Mouse (Mus musculus) midbrain, postnatal 0 days (tissue): ENCODE measurements around the gene Ddx19a. TPM values are rescaled to one million over a fixed set of nuclear protein-coding genes. Genes with fewer than 3 reads are reported as not detected.
A peak's percentile ranks its signal among the peaks of the same experiment; 100 is the strongest.

Source experiments
- ATAC-seq: fragments of 200-750 bp; cut with Nextera tagmentation; 2 replicates; pipeline ENCODE4 v1.8.0; 2017; ENCODE audit warnings: moderate number of reproducible peaks, mild to moderate bottlenecking, moderate TSS enrichment, moderate library complexity; ENCODE audit not compliant: low FRiP score
- DNase-seq: peaks from one replicate; pipeline ENCODE4 v3.0.0-alpha.2; 2015; ENCODE audit warnings: low spot score
- H3K27ac ChIP-seq: fragments of 300-500 bp; sonication (generic); 2 replicates; pipeline ENCODE4 v1.5.1; 2014; ENCODE audit warnings: low read depth, mild to moderate bottlenecking, low read length, mixed read lengths
- H3K27me3 ChIP-seq: fragments of 300-500 bp; sonication (generic); 2 replicates; pipeline ENCODE4 v1.6.1; 2014; ENCODE audit warnings: low read length, control low read depth, mixed read lengths; ENCODE audit not compliant: insufficient read depth
- H3K36me3 ChIP-seq: fragments of 300-500 bp; sonication (generic); 2 replicates; pipeline ENCODE4 v1.6.1; 2014; ENCODE audit warnings: low read length, control low read depth, mixed read lengths; ENCODE audit not compliant: insufficient read depth
- H3K4me1 ChIP-seq: fragments of 300-500 bp; sonication (generic); 2 replicates; pipeline ENCODE4 v1.6.1; 2014; ENCODE audit warnings: mild to moderate bottlenecking, control low read depth, antibody characterized with exemption, low read length, mixed read lengths; ENCODE audit not compliant: insufficient read depth
- H3K4me2 ChIP-seq: fragments of 300-500 bp; sonication (generic); 2 replicates; pipeline ENCODE4 v1.6.1; 2014; ENCODE audit warnings: low read depth, mild to moderate bottlenecking, low read length, mixed read lengths; ENCODE audit not compliant: poor library complexity, severe bottlenecking
- H3K4me3 ChIP-seq: fragments of 300-500 bp; sonication (generic); 2 replicates; pipeline ENCODE4 v1.5.1; 2014; ENCODE audit warnings: low read depth, mild to moderate bottlenecking, low read length, moderate library complexity
- H3K9ac ChIP-seq: fragments of 300-500 bp; sonication (generic); replicated peaks from 2 replicates; pipeline ENCODE4 v1.6.1; 2014; ENCODE audit warnings: mild to moderate bottlenecking, low read length, moderate library complexity, mixed read lengths; ENCODE audit not compliant: poor library complexity, severe bottlenecking
- H3K9me3 ChIP-seq: fragments of 300-500 bp; sonication (generic); 2 replicates; pipeline ENCODE4 v1.6.1; 2016; ENCODE audit warnings: low read length, control low read depth
- CTCF ChIP-seq: IDR thresholded peaks from 2 replicates; pipeline ENCODE4 v1.5.1; 2016; ENCODE audit warnings: antibody characterized with exemption, mild to moderate bottlenecking
- WGBS: fragments of 180-500 bp; shearing (Covaris S2); extraction: QIAGEN DNeasy Blood & Tissue Kit; methylation state at CpG from one replicate; pipeline ENCODE4 v1.1.7; 2014; 5-methylcytosine and 5-hydroxymethylcytosine counted together
- polyA plus RNA-seq: library from polyadenylated mRNA; unstranded; fragments of >200 nt; fragmentation: Nextera tagmentation; extraction: Ambion mirVana; gene quantifications from 2 replicates; pipeline ENCODE4 v1.2.1, GENCODE M21; 2015
- total RNA-seq: library from RNA; depleted of rRNA; stranded (reverse); fragments of >200 nt; gene quantifications from 2 replicates; pipeline ENCODE4 v1.2.3, GENCODE M21; 2014; rRNA removed

The Ddx19a gene
- total RNA-seq (31.6 and 32.5 TPM in 2 replicates), polyA plus RNA-seq (12.3 and 13.4 TPM in 2 replicates)

DNA sequence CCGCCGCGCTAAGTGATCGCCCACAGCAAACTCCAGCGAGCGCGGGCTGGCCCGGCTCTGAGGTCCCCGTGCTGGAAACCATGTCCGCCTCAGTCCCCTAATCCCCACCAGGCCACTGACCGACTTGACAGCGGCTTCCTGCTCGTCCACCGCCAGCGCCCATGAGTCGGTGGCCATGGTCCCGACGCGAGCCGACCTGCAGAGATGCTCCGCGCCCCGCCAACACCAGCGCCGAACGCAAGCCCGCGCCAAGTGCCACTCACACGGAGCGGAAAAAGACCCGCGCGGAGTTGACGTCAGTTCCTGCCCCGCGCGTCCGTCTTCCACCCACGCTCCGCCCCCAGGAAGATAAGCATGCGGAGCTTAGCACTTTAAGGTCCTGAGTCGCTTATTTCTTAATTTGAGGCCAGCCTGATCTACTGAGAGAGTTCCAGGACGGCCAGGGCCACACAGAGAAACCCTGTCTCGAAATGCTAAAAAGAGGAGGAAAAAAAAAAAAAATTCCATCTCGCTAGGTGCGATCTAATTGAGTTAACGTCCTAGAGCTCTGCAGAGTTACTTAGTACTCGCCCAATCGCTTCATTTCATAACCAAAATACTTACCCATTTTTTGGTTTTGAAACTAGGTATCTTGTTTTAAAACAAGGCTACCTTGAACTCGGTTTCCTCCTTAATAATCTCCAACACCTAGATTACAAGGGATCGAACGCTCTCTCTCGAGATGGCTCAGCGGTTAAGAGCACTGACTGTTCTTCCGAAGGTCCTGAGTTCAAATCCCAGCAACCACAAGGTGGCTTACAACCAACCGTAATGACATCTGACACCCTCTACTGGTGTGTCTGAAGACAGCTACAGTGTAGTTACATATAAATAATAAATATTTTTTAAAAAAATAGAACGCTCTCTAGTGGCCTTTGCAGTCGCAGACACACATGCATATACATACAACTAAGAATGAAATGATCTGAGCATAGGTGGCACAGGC, at the start of gene Ddx19a:
TSS of gene Ddx19a (minus strand) at position 254 of the 985 bp plus-strand sequence.
- Histone ChIP-seq H3K4me2 (peak within 1 kb of the TSS; percentile 48), H3K4me1 (0 out of 2 replicates have a peak, but pooled peaks cover 2% of the 10 kb centered on the region), H3K27me3 (no peaks in the 10 kb centered on the region), H3K27ac (peak within 1 kb of the TSS; percentile 71), H3K9ac (peak within 1 kb of the TSS; percentile 84), H3K36me3 (peaks cover 7% of the 10 kb centered on the region; the same call in 1 of the 2 replicates), H3K4me3 (peak within 1 kb of the TSS; percentile 70), H3K9me3 (no peaks in the 10 kb centered on the region)
- WGBS, result 3% methylated on average over 58 of the region's 58 CpGs
- TF ChIP-seq CTCF, result peak; percentile 60
- DNase-seq (peak; percentile 91), ATAC-seq (peak; percentile 95)

DNA sequence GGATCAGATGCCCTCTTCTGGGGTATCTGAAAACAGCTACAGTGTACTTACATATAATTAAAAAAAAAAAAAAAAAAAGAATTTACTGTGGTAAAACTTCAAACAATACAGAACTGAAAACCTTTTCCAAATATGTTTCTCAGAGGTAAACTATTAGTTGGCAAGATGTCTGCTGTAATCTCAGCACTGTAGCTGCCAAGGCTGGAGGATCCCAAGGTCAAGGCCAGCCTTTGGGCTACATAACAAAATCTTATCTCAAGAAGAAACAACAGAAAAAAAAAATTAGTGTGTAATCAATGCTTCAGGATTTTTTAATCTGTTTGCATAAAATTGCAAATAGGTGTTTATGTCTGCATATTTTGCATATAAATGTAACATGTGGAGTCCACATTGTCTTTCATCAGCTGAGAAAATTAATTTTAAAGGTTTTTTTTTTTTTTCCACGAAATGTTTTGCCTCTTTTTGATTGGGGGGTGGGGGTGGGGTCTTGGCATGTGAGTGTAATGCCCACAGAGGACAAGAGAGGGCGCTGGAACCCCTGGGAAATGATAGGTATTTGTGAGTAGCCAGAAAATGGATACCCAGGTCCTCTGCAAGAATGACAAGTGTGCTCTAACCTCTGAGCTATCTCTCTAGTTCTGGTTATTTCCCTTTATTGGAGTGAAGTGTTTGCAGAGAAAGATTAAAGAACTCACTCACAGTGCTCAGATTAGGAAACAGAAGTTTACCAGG, 46.6 kb upstream of the Ddx19a start:
- H3K4me3 ChIP-seq, result no peak overlapping the region
- H3K27ac ChIP-seq, result no peak overlapping the region
- no peak overlapping the region for H3K9ac ChIP-seq
- no peak overlapping the region for H3K4me2 ChIP-seq
- 46% methylated on average over 2 of the region's 2 CpGs for WGBS
- ATAC-seq (no peak), DNase-seq (peak; percentile 15)
- no peaks in the 10 kb centered on the region for H3K4me1 ChIP-seq
- H3K9me3 ChIP-seq, result no peaks in the 10 kb centered on the region
- TF ChIP-seq CTCF, result peak; percentile 39
- H3K27me3 ChIP-seq, result no peaks in the 10 kb centered on the region
- H3K36me3 ChIP-seq, result peaks cover 82% of the 10 kb centered on the region

- Histone ChIP-seq H3K27ac (no peak overlapping the region), H3K4me2 (no peak overlapping the region), H3K4me1 (no peaks in the 10 kb centered on the region), H3K27me3 (no peaks in the 10 kb centered on the region), H3K9me3 (no peaks in the 10 kb centered on the region), H3K9ac (no peak overlapping the region), H3K36me3 (peaks cover 79% of the 10 kb centered on the region), H3K4me3 (no peak overlapping the region)
- TF ChIP-seq CTCF, result no peak
- no peak for DNase-seq
- 95% methylated on average over 19 of the region's 19 CpGs for WGBS
- no peak for ATAC-seq
Measured at GRCm38 (mm10) chr8:111042546-111042945, 44.9 kb upstream of the Ddx19a start.

DNA sequence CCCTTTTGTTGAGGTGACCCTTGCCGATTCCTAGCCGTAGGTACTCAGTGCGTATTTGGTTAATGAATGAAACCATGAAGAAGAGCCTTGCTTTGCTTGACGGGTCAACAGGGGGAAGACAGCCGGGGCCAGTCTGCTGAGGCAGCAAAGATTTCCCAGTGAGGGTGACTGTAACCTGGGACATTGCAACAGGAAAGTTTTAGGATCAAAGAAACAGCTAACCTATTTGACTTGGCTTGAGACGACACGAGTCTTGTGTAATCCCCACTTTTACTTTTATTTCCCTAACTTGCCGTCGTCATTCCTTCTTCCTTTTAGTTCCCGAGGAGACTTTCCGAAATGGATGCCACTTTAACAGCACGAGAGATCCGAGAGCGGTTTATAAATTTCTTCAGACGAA, 39.0 kb upstream of the Ddx19a start:
- Histone ChIP-seq H3K9me3 (no peaks in the 10 kb centered on the region), H3K4me1 (no peaks in the 10 kb centered on the region), H3K36me3 (peaks cover 32% of the 10 kb centered on the region), H3K4me3 (no peak overlapping the region), H3K4me2 (no peak overlapping the region), H3K9ac (no peak overlapping the region), H3K27ac (no peak overlapping the region), H3K27me3 (0 out of 2 replicates have a peak, but pooled peaks cover 4% of the 10 kb centered on the region)
- TF ChIP-seq CTCF, result no peak
- ATAC-seq, result no peak
- DNase-seq, result no peak
- 94% methylated on average over 15 of the region's 15 CpGs for WGBS

- H3K4me3 ChIP-seq, result peak overlapping the region; percentile 71
- peaks cover 16% of the 10 kb centered on the region for H3K36me3 ChIP-seq
- TF ChIP-seq CTCF, result no peak
- peak overlapping the region; percentile 86 for H3K9ac ChIP-seq
- no peak for ATAC-seq
- DNase-seq, result peak; percentile 28
- H3K27ac ChIP-seq, result peak overlapping the region; percentile 90
- 0 out of 2 replicates have a peak, but pooled peaks cover 7% of the 10 kb centered on the region for H3K27me3 ChIP-seq
- H3K9me3 ChIP-seq, result no peaks in the 10 kb centered on the region
- H3K4me2 ChIP-seq, result peak overlapping the region; percentile 64
- WGBS, result 23% methylated on average over 12 of the region's 12 CpGs
- no peaks in the 10 kb centered on the region for H3K4me1 ChIP-seq
Measured at GRCm38 (mm10) chr8:111034276-111034675, 36.7 kb upstream of the Ddx19a start.
